Mouse (Mus musculus): Measurements from ENCODE around the gene Slc36a2. TPM values are rescaled to one million over a fixed set of nuclear protein-coding genes. Genes with fewer than 3 reads are reported as not detected.

Gene Slc36a2
- total RNA-seq, 4 experiments from 2014 or later = 11.2 to 54.4 (median 43.2) TPM

- DNase-seq = no peak
Observed at GRCm38 (mm10) chr11:55183124-55183523, 1.8 kb downstream of the Slc36a2 start.

- DNase-seq = no peak
Observed at GRCm38 (mm10) chr11:55179856-55180255, 5.0 kb downstream of the Slc36a2 start.

DNA sequence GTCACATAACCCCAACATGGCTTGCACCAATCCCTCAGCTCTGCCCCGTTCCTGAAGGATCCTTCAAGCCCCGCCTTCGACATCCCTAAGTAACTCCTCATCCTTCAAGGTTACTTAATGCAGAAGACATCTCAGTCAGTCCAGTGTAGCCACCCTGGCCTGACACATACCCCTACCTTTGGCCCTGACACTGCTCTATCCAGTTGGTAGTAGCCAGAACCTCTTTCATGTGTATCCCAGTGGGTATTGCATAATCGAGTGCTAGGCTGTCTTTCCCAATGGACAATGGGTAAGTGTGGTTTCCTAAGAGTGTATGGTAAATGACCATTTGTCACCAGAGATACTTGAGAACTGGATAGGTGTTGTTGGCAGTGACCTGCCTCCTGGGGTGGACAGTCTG is 6.0 kb downstream of the Slc36a2 start:
- DNase-seq = no peak

GRCm38 (mm10) chr11:55170501-55170900 is 14.4 kb downstream of the Slc36a2 start:
- DNase-seq = peak; percentile 24

DNA sequence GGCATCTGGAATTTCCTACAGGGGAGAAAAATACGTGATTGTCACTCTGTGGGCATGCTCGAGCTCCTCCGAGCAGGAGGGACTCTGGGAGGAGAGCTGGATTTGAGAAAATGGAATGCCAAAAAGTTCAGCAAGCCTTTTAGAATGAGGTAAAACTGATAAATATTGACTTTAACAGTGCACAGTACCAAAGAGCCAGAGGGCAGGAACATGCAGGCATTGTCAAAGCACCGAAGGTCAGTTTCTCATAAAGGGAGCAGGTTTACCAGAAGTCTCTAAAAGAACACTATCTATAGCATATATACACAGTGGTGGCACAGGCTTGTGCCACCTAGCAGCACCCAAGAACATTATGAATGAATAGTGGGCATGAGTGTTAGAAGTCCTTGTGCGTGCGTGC is 16.0 kb downstream of the Slc36a2 start:
- no peak for DNase-seq

DNA sequence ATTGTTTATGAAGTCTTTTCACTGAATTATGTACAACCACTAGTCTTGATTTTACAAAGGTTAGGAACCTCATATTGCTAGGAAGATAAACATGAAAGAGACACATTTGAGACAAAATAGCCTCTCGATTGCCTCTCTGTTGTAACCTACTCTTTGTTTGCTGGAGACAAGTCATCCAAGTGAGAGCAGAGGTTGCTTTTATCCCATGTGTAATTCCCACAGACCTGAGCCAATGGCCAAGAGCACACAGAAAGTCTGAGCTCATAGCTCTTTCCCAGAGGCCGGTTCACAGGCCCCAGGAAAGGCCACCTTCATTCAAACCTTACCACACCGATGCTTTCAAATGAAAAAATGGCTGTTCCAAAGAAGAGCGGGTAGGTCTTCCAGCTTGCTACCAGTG is 16.4 kb downstream of the Slc36a2 start:
- DNase-seq = no peak

DNA sequence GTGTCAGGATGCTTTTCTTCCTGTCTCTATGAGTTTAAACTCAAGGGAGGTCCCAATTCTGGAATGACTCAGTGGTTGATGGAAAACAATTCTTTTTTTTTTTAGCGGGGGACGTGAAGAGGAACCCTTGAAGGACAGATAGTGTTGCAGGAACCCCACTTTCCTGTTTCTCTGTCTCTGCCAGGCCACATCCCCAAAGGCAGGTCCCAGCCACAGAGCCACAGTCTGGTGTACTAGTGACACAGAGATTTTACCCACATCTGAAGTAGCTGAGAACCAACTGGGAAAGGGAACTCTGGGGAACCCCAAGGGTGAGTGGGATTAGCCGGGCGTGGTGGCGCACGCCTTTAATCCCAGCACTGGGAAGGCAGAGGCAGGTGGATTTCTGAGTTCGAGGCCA is 19.1 kb downstream of the Slc36a2 start:
- no peak for DNase-seq

DNA sequence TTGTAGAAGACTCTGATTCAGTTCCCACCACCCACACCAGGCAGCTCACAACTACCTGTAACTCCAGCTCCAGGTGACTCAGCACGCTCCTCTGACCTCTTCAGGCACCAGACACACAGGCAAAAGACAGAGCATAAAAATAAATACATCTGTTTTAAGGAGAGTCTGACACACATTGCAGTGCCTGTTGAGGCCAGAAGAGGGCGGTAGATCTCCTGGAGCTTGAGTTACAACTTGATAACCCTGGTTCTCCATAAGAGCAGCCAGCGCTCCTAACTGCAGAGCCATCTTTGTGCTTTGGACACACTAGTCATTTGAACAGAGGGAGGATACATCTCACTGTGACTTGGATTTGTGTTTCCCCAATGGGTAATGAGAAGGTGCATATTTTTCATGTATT is 20.2 kb downstream of the Slc36a2 start:
- no peak for DNase-seq

DNA sequence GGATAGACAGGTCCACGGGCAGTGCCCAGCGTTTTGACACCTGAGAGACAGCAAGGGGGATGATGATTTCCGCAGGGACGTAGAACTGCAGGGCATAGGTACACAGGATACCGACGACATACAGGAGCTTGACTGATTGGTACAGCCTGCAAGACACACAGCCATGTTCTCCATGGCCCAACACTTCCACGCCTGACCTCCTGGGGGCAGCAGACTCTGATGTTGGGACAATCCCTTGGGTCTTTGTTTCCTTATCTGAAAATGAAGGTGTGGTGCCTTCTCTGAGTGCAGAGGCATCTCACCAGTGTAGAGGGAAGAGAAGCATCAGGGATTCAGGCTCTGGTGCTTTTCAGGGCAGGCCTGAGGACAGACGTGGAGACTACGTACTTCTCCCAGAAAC is 22.2 kb downstream of the Slc36a2 start:
- no peak for DNase-seq

DNA sequence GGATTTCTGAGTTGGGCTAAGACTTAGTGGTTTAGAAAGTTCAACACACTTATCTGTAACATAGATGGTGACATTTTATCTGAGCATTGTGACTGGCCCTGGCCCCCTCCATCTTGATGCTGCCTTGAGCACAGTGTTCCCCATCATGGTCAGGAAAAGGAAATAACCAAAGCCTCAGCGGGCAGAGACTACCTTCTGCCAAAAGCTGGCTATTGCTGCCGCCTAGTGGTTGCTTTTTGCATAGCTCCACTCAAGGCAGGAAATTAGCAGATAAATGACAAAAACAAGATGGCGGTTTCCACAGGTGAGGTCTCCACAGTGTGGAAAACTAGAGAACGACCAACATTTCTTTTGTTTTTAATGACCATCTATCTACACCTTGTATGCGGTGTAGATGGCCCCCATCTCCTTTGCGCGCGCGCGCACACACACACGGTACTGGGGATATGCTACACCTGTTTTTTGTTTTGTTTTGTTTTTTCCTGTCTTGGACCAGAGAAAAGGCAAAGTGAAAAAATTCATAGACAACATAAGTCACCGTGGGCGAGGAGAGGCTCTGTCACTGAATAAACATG is 26.0 kb downstream of the Slc36a2 start:
- DNase-seq = peak; percentile 70

DNA sequence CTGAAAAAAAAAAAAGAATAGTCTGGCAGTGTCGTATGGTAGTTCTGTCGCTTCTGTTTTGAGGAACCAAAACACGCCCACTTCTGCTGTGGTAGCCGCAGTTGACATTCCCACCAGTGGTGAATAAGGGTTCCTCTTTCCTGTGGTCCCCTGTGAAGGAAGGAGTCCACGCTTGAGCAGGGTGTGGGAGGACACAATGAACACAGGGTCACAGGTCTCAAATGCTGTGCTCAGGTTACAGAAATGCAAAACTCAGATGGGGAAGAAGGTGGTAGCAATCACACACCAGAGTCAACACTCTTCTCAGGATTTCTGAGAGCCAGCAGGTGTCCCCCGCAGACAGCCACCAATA is 29.8 kb downstream of the Slc36a2 start:
- no peak for DNase-seq

GRCm38 (mm10) chr11:55154398-55155069 is 30.3 kb downstream of the Slc36a2 start:
- DNase-seq = no peak

DNA sequence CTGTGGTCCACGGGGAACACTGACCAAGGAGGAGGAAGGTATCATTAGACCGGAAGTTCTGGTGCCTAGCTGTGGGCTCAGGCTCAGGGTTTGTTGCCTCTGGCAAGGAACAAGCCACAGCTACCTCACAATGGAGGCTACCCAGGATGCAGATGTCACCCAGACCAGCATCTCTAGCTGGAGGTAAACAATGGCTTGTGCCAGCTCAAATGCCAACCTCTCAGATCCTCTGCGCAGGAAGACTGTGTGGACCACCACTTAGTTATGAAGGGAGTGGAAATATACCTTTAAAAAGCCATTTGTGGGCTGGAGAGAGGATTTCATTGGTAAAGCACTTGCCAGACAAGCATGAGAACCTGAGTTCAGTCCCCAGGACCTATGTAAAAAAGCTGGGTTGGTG is 33.3 kb downstream of the Slc36a2 start, which contains the start of gene Slc36a3:
Gene Slc36a3 (minus strand): TSS at position 101 of the 400 bp plus-strand sequence.
- no peak for DNase-seq

- no peak for DNase-seq
Observed at GRCm38 (mm10) chr11:55148461-55148860, 36.4 kb downstream of the Slc36a2 start.

- no peak for DNase-seq
Observed at GRCm38 (mm10) chr11:55147423-55147822, 37.5 kb downstream of the Slc36a2 start.

DNA sequence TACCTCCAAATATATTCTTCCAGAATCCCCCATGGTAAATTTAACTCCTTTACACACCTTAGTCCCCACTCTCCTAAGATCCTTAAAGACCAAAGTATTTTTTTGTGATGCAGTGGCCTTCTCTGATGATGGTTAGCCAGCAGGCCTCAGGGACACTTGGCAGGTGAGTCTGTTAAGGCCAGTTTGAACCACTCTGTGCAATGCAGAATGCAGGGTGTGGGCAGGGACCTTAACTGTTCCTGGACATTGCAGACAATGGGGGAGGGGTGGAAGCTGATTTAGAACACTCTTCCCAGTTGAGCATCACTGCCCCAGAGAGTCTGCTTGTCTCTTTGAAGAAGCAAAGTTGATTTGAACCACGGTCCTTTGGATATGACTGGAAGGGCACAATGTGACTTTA is 38.0 kb downstream of the Slc36a2 start:
- no peak for DNase-seq

- no peak for DNase-seq
Observed at GRCm38 (mm10) chr11:55144011-55144410, 40.9 kb downstream of the Slc36a2 start.

DNA sequence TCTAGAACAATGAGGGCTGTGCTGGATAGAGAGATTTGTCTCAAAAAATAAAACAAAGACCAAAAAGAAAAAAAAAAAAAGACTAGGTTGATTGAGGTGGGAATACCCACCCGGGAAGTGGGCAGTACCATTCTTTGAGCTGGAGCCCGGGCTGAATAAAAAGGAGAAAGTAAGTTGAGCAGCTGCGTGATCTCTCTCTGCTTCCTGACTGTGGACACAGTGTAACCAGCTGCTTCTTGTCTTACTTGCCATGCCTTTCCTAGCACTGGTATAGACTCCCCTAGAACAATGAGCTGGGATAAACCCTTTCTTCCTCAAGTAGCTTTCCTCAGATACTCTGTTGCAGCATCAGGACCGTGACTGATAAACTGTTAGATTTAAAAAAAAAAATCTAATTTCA is 43.4 kb downstream of the Slc36a2 start:
- no peak for DNase-seq

- no peak for DNase-seq
Observed at GRCm38 (mm10) chr11:55137646-55138045, 47.2 kb downstream of the Slc36a2 start.

DNA sequence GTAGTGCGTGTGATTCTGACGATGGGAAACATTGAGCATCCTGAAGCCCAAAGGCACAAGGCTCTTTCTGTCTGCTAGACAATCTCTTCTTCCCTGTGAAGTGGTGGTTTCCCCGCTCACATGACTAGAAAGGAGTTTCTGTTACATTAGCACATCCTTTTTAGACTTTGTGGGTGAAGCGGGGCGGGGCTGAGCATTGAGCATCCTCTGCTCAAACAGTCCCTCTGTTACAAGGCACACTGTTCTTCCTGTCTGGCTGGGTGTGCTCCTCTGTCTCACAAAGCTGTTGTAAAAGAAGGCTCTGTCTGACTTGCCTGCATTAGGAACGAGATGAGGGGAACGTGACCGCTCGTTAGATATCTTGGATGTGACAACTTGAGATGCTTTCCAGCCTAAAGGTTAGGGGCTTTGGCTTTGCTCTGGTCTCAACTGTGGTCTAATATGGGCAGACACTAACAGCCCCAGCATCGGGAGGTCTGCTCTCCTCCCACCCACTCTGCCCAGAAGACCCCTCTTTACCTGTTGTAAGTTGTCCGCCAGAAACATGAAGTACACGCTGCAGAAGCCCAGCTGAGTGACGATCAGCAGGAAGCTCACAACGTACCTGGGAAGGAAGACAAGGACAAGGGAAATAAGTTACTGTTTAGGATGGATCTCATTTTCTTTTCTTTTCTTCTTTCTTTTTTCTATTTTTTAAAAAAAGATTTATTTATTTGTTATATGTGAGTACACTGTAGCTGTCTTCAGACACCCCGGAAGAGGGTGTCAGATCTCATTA is 47.9 kb downstream of the Slc36a2 start:
- no peak for DNase-seq

DNA sequence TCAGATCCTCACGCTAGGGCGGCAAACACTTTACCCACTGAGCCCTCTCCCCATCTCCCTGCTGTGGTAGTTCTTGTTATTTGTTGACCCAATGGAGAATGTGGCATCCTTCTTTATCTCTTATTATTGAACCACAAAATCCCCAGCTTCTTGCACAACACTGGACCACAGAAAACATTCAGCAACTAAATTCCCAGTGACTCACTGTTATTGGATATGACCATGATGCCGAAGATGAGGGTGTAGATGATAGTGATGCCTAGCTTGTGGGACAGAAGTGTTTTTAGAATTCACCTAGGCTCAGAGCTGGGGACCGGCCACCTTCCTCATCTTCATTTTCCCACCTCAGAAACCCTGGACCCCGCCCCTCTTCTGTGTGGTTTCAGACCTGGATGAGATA is 50.0 kb downstream of the Slc36a2 start:
- no peak for DNase-seq

- no peak for DNase-seq
Observed at GRCm38 (mm10) chr11:55134407-55134806, 50.5 kb downstream of the Slc36a2 start.

GRCm38 (mm10) chr11:55133204-55133603 is 51.7 kb downstream of the Slc36a2 start:
- DNase-seq = no peak

DNA sequence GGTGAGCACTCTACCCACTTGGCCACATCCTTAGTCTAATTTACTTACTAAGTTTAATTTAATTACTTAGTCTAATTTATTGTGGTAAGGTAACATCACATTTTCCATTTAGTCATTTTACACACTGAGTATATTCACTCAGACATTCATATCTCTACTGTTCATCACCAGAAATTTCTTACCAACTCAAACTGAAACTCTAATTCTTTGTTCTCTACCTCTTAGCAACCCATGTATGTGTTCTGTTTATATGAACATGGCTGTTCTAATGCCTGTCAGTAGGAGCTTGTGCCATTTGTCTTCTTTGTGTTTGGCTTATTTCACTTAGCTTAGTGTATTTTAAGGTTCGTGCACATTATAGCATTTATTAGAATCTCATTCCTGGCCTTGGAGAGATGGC is 52.9 kb downstream of the Slc36a2 start:
- DNase-seq = no peak

Data from adrenal gland, adult 8-10 months (tissue).